Mouse (Mus musculus): ENCODE results near the gene Zfhx2. TPM values are rescaled to one million over a fixed set of nuclear protein-coding genes. Genes with fewer than 3 reads are reported as not detected.

The Zfhx2 gene
- polyA plus RNA-seq, 1 experiment, result 2.3 TPM

GRCm38 (mm10) chr14:55111720-55112119, 19.6 kb upstream of the Zfhx2 start:
- TF ChIP-seq GATA1 (IDR thresholded peaks at IDR 0.05; ENCODE audit: low read length), result no peak

GRCm38 (mm10) chr14:55110076-55110475, 18.0 kb upstream of the Zfhx2 start:
- no peak for TF ChIP-seq GATA1 (IDR thresholded peaks at IDR 0.05; ENCODE audit: low read length)

DNA sequence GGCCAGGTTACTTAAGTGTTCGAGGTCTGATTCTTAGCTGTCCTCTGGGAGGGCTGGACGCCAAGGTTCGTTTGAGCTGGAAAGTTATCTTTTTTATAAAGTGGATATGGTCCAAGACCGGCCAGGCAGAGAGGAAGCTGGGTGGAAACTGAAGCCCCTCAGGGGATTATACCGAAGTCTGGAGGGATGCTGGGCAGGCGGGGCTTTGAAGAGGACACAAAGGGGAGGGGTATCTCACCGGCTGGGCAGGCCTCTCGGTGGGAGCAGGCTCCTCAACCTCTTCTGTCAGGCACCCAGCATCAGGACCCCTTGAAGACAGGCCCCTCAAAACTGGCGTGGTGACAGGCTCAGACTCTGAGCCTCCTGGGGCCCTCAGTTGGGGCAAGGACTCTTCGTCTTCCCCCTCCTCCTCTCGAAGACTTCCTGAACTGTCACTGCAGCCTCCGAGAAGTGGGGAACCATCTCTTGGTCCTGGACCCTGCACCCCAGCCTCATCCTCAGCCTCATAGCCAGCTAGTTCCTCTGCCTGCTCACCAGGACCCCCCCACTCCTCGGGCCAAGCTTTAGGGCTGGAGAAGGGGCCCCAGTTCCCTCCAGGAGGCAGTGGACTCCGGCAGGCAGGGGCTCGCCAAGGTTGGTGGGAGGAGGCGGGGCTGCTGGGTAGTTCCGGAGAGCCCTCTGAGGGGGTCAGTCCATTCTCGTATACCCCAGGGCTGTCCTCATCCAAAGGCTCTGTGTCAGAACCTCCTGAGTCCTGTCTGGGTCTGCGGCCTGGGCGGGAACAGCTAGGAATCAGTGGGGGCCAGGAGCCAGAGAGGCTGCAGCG, 17.1 kb upstream of the Zfhx2 start:
- no peak for TF ChIP-seq GATA1 (IDR thresholded peaks at IDR 0.05; ENCODE audit: low read length)

GRCm38 (mm10) chr14:55108202-55108870, 16.2 kb upstream of the Zfhx2 start:
- TF ChIP-seq GATA1 (IDR thresholded peaks at IDR 0.05; ENCODE audit: low read length), result no peak

GRCm38 (mm10) chr14:55106990-55107389, 14.9 kb upstream of the Zfhx2 start:
- no peak for TF ChIP-seq GATA1 (IDR thresholded peaks at IDR 0.05; ENCODE audit: low read length)

GRCm38 (mm10) chr14:55105836-55106809, 14.0 kb upstream of the Zfhx2 start, which contains the start of gene Ap1g2:
TSS of gene Ap1g2 (minus strand) at chr14:55106593.
- no peak for TF ChIP-seq GATA1 (IDR thresholded peaks at IDR 0.05; ENCODE audit: low read length)

DNA sequence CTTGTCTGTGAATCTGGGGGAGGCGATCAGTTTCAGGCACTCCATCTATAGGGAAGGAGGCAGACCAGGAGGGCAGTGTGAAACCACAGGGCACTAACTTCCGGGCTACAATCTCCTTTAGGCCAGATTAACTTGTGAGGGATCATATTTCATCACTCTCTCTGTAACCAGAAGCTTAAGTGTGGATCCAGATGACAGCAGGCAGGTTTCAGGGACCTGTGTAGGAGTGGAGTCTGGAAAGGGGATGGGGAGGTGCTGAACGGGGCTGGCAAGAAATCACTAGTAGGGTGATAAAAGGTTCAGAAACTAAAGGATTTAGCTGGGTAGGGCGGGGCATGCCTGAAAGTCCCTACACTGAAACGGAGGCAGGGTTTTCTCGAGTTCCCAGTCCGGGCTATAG, 13.3 kb upstream of the Zfhx2 start:
- no peak for TF ChIP-seq GATA1 (IDR thresholded peaks at IDR 0.05; ENCODE audit: low read length)

GRCm38 (mm10) chr14:55104365-55104764, 12.2 kb upstream of the Zfhx2 start:
- no peak for TF ChIP-seq GATA1 (IDR thresholded peaks at IDR 0.05; ENCODE audit: low read length)

DNA sequence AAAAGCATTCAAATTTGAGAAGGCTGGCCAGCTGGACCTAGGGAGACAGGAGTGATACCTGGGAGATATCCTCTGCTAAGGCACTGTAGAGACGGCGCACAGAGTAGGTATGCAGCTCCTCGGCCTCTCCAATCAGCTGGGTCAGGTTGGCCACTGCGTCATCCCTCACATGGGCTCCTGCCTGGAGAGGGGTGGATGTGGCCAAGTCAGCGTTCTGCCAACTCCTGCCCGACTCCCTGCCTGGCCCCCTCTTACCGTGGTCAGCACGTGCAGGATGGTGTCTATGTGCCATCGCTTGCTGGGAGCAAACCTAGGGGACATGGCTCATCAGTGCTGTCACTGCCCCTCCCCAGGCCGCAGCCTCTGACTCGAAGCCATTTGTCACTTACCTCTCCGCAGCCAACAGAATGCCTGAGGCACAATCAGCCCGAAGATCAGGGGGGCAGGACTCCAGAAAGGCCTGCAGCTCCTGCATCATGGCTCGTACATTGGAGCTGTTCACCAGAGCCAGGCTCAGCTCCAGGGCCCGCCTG, 10.2 kb upstream of the Zfhx2 start:
- TF ChIP-seq GATA1 (IDR thresholded peaks at IDR 0.05; ENCODE audit: low read length), result no peak

DNA sequence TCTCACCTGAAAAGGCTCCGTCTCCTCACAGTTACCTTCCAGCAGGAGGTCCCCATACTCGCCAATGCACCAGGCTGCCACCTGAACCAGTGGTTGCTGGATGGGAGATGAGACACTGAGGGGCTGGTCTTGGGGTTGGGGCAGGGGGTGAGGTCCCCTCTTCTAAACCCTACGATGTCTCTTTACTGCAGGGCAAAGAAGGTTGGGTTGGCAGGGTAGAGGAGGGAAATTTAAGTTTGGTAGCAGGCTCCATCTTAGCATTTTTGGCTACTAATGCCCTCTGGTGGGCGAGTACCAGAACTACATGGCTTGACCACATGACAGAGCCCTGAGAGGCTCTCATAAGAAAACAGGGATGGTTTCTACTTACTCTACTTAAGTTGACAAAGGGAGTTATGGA, 9.5 kb upstream of the Zfhx2 start:
- TF ChIP-seq GATA1 (IDR thresholded peaks at IDR 0.05; ENCODE audit: low read length), result no peak

- TF ChIP-seq GATA1 (IDR thresholded peaks at IDR 0.05; ENCODE audit: low read length), result no peak
Observed at GRCm38 (mm10) chr14:55098067-55098466, 5.9 kb upstream of the Zfhx2 start.

DNA sequence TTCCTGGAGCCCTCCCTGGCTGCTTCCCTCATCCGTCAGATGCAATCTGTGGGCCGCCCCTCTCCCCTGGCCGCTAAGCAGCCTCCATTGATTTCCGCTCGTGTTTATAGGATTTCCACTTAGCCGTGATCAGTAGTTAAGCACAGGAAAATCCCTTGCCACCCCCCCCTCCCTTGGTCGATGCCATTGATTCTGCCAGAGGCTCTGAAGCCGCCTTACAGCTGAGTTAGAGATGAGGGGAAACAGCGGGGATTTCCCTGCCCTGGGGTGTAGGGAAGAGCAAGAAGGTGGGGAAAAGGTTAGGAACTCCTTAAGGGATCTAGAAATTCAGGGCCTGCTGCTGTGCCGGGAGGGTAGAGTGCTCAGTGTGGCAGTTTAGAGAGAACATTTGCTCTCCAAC, 5.5 kb upstream of the Zfhx2 start:
- no peak for TF ChIP-seq GATA1 (IDR thresholded peaks at IDR 0.05; ENCODE audit: low read length)

DNA sequence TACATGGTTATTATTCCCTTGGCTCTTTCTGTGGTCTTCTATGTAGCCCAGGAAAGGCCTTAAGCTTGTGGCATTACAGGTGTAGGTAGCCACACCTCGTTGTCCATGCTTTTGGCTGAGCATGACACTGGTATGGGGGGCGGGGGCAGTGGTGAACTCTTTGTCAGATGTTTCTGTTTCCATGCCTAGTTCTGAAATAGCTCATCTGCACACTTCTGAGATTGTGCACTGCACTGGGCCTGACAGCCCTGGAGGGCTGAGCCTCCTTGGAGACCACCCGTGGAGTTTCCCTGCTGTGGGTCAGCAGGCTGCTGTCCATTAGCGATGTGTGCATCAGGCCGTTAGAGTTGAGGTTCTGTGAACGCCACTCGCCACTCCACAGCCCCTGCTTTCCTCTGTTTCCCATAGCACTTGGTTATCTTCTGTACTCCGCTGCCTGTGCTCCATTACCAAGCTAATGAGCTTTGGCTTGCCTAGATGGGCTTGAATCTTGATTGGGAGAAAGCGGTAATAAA, 4.5 kb upstream of the Zfhx2 start:
- no peak for TF ChIP-seq GATA1 (IDR thresholded peaks at IDR 0.05; ENCODE audit: low read length)

GRCm38 (mm10) chr14:55095671-55096070, 3.5 kb upstream of the Zfhx2 start:
- TF ChIP-seq GATA1 (IDR thresholded peaks at IDR 0.05; ENCODE audit: low read length), result no peak

- TF ChIP-seq GATA1 (IDR thresholded peaks at IDR 0.05; ENCODE audit: low read length), result no peak
Observed at GRCm38 (mm10) chr14:55095263-55095662, 3.1 kb upstream of the Zfhx2 start.

Measured in G1E-ER4 (cell line).